Comparison of ENCODE assay signal across 17 mouse cellular contexts in the genomic region with DNA sequence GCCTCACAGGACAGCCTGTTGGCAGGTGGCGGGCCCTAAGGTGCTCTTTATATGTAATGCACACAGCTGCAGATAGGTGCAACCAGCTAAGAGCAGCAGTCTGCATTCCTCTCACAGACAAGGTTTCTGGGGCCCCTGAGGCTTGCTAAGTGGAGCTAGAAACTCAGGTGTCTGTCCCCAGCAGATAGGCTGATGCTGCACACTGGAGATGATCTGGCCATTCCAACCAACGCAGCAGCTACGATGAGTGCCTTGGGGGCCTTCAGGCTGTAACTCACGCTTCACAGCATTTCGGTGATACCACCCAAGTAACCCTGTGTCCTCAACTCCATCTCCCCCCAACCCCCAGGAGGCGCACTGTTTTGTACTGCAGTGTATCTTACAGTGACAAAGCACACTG. TPM values are rescaled to one million over a fixed set of nuclear protein-coding genes. Genes with fewer than 3 reads are reported as not detected.
DNase-seq lines count a peak whose midpoint lies in the region; ATAC-seq and TF ChIP-seq lines count a peak whose summit lies in the region.
"Had no signal": no experiment of that assay in that cellular context is flagged by ENCODE, and none has a peak within 500 bp of the region (broad histone marks: within the 10 kb centered on the region; RNA-seq: fewer than 3 reads in every experiment).

No protein-coding gene starts in this region.

- no peak overlapping the region for H3K27ac ChIP-seq in intestine, postnatal 0 days (ENCODE audit: low read depth, low read length)
- no peak overlapping the region for H3K27ac ChIP-seq in intestine, embryonic 15.5 days
- no peak overlapping the region for H3K27ac ChIP-seq in neural tube, embryonic 13.5 days (replicated peaks)
- no peak overlapping the region for H3K27ac ChIP-seq in liver, embryonic 14.5 days
- H3K27ac ChIP-seq: embryonic facial prominence, embryonic 13.5 days; limb, embryonic 13.5 days had no signal

- H3K9ac ChIP-seq in intestine, postnatal 0 days (ENCODE audit: low read depth, low read length): no peak overlapping the region
- H3K9ac ChIP-seq in intestine, embryonic 15.5 days: no peak overlapping the region
- H3K9ac ChIP-seq in neural tube, embryonic 13.5 days: no peak overlapping the region
- H3K9ac ChIP-seq in liver, embryonic 14.5 days (replicated peaks): no peak overlapping the region
- H3K9ac ChIP-seq: embryonic facial prominence, embryonic 13.5 days; heart, embryonic 12.5 days; limb, embryonic 13.5 days; lung, embryonic 14.5 days had no signal

- TF ChIP-seq CTCF in intestine, postnatal 0 days (IDR thresholded peaks at IDR 0.05; ENCODE audit: low read depth): peak; percentile 26
- peak; percentile 39; the same call in 1 of the 2 replicates for TF ChIP-seq CTCF in liver, embryonic 14.5 days (IDR thresholded peaks at IDR 0.05; ENCODE audit: low read depth)

- H3K36me3 ChIP-seq in intestine, postnatal 0 days (ENCODE audit: control insufficient read depth, insufficient read depth): no peaks in the 10 kb centered on the region
- no peaks in the 10 kb centered on the region for H3K36me3 ChIP-seq in intestine, embryonic 15.5 days
- H3K36me3 ChIP-seq in neural tube, embryonic 13.5 days: no peaks in the 10 kb centered on the region
- H3K36me3 ChIP-seq in liver, embryonic 14.5 days (replicated peaks; ENCODE audit: control insufficient read depth, insufficient read depth, low read depth): no peaks in the 10 kb centered on the region
- H3K36me3 ChIP-seq: embryonic facial prominence, embryonic 13.5 days; heart, embryonic 12.5 days; limb, embryonic 13.5 days had no signal

- peaks cover 4% of the 10 kb centered on the region; the same call in 1 of the 2 replicates for H3K4me1 ChIP-seq in intestine, postnatal 0 days (replicated peaks; ENCODE audit: control insufficient read depth, insufficient read depth, low read length)
- H3K4me1 ChIP-seq in intestine, embryonic 15.5 days (replicated peaks): 0 out of 2 replicates have a peak, but pooled peaks cover 4% of the 10 kb centered on the region
- peaks cover 17% of the 10 kb centered on the region for H3K4me1 ChIP-seq in neural tube, embryonic 13.5 days (replicated peaks)
- H3K4me1 ChIP-seq in liver, embryonic 14.5 days (replicated peaks; ENCODE audit: control insufficient read depth in 2 of 2, insufficient read depth in 2 of 2, low read length in 1 of 2): peaks cover 16 to 35% of the 10 kb centered on the region in 2 experiments

- H3K4me3 ChIP-seq in intestine, postnatal 0 days (ENCODE audit: low read depth, low read length): no peak overlapping the region
- H3K4me3 ChIP-seq in intestine, embryonic 15.5 days (replicated peaks): no peak overlapping the region
- H3K4me3 ChIP-seq in neural tube, embryonic 13.5 days: no peak overlapping the region
- H3K4me3 ChIP-seq in liver, embryonic 14.5 days (ENCODE audit: insufficient read depth in 1 of 2, low read depth in 2 of 2, low read length in 2 of 2): no peak overlapping the region
- H3K4me3 ChIP-seq: embryonic facial prominence, embryonic 13.5 days; heart, embryonic 12.5 days; limb, embryonic 13.5 days had no signal

- H3K4me2 ChIP-seq in intestine, postnatal 0 days (replicated peaks; ENCODE audit: low read depth): no peak overlapping the region
- H3K4me2 ChIP-seq in intestine, embryonic 15.5 days (replicated peaks): no peak overlapping the region
- no peak overlapping the region for H3K4me2 ChIP-seq in neural tube, embryonic 13.5 days
- H3K4me2 ChIP-seq in liver, embryonic 14.5 days (ENCODE audit: low read depth): no peak overlapping the region
- H3K4me2 ChIP-seq: embryonic facial prominence, embryonic 13.5 days; heart, embryonic 12.5 days; limb, embryonic 13.5 days; lung, embryonic 14.5 days had no signal

- no peak for DNase-seq in neural tube, embryonic 10.5 days (ENCODE audit: extremely low spot score, low spot score)
- no peak for DNase-seq in liver, embryonic 14.5 days (ENCODE audit: low read depth in 3 of 3, low spot score in 3 of 3)
- DNase-seq in urinary bladder, postnatal 36 days (ENCODE audit: low spot score in 2 of 2): no peak
- no peak for DNase-seq in frontal cortex, adult 2 months (ENCODE audit: extremely low spot score in 1 of 2, low spot score in 1 of 2)
- DNase-seq: cerebellum, adult 8-10 months; kidney, postnatal 14 days; layer of hippocampus, adult 9-11 months; lung, embryonic 14.5 days; right cerebral cortex, adult 18-20 months; thymus, adult 18-20 months had no signal

- ATAC-seq in intestine, postnatal 0 days: no peak
- no peak for ATAC-seq in intestine, embryonic 15.5 days
- ATAC-seq in neural tube, embryonic 13.5 days (ENCODE audit: low read depth): peak; percentile 13; the same call in 1 of the 2 replicates
- peak; percentile 23; the same call in 1 of the 2 replicates for ATAC-seq in liver, embryonic 14.5 days (ENCODE audit: insufficient read depth)
- ATAC-seq: intestine, embryonic 16.5 days had no signal

- 91% methylated on average over 6 of the region's 6 CpGs for WGBS in intestine, postnatal 0 days
- 88% methylated on average over 6 of the region's 6 CpGs for WGBS in intestine, embryonic 15.5 days
- WGBS in neural tube, embryonic 13.5 days: 83% methylated on average over 6 of the region's 6 CpGs
- 61% methylated on average over 6 of the region's 6 CpGs for WGBS in liver, embryonic 14.5 days (ENCODE audit: insufficient replicate concordance)

- no peaks in the 10 kb centered on the region for H3K27me3 ChIP-seq in intestine, postnatal 0 days (replicated peaks; ENCODE audit: control insufficient read depth, insufficient read depth, low read length)
- no peaks in the 10 kb centered on the region for H3K27me3 ChIP-seq in intestine, embryonic 15.5 days (replicated peaks)
- no peaks in the 10 kb centered on the region for H3K27me3 ChIP-seq in neural tube, embryonic 13.5 days
- H3K27me3 ChIP-seq in liver, embryonic 14.5 days (ENCODE audit: control insufficient read depth, insufficient read depth, low read length): no peaks in the 10 kb centered on the region
- H3K27me3 ChIP-seq: embryonic facial prominence, embryonic 13.5 days; heart, embryonic 12.5 days had no signal

- H3K9me3 ChIP-seq in intestine, postnatal 0 days (ENCODE audit: control insufficient read depth): no peaks in the 10 kb centered on the region
- H3K9me3 ChIP-seq in intestine, embryonic 15.5 days: no peaks in the 10 kb centered on the region
- no peaks in the 10 kb centered on the region for H3K9me3 ChIP-seq in neural tube, embryonic 13.5 days
- H3K9me3 ChIP-seq in liver, embryonic 14.5 days (ENCODE audit: control insufficient read depth, low read length): no peaks in the 10 kb centered on the region
- H3K9me3 ChIP-seq: embryonic facial prominence, embryonic 13.5 days; limb, embryonic 13.5 days had no signal

- TF ChIP-seq EP300 in liver, embryonic 14.5 days (IDR thresholded peaks at IDR 0.05; ENCODE audit: low read depth): no peak

RNA-seq across cellular contexts. Expression of gene Ptprj, which starts 29.8 kb away (rescaled TPM):
- polyA plus RNA-seq in intestine, postnatal 0 days (2015; fragmentation: Nextera tagmentation; extraction: Ambion mirVana): 3.5 and 4.0 TPM in 2 replicates
- polyA plus RNA-seq in intestine, embryonic 15.5 days (2015; fragmentation: Nextera tagmentation; extraction: Ambion mirVana): 4.4 and 5.3 TPM in 2 replicates
- 4.2 and 4.4 TPM in 2 replicates for polyA plus RNA-seq in neural tube, embryonic 13.5 days (2015; fragmentation: Nextera tagmentation; extraction: Ambion mirVana)
- 2.1 and 2.6 TPM in 2 replicates for polyA plus RNA-seq in liver, embryonic 14.5 days (2012; rRNA removed)
- 2.7 and 2.8 TPM in 2 replicates for polyA plus RNA-seq in liver, embryonic 14.5 days (2014; fragmentation: Nextera tagmentation; extraction: Ambion mirVana)
- 32.7 and 37.2 TPM in 2 replicates for polyA plus RNA-seq in frontal cortex, adult 2 months (2012; rRNA removed)

Comparison
In these comparisons a context has a peak if more than half of its experiments do, and no peak if none do; other contexts are left out.
1. ATAC-seq: peak in neural tube, embryonic 13.5 days (single experiment) and liver, embryonic 14.5 days (single experiment); none in intestine, postnatal 0 days (single experiment) and intestine, embryonic 15.5 days (single experiment).